Mouse (Mus musculus) spleen, embryonic (tissue): ENCODE data around the gene Rint1.
"Not testable (repeated sequence)": the region's sequence is repeated elsewhere in the genome, so short reads cannot be mapped to it uniquely, and the experiment has no call there.

Source experiments
- CTCF ChIA-PET: fragments of 350-600 bp; sonication (Branson Sonifier 250); formaldehyde crosslinking; loops from one replicate; lab custom pipeline; 2022; lab: Charles Lee

The Rint1 gene

DNA sequence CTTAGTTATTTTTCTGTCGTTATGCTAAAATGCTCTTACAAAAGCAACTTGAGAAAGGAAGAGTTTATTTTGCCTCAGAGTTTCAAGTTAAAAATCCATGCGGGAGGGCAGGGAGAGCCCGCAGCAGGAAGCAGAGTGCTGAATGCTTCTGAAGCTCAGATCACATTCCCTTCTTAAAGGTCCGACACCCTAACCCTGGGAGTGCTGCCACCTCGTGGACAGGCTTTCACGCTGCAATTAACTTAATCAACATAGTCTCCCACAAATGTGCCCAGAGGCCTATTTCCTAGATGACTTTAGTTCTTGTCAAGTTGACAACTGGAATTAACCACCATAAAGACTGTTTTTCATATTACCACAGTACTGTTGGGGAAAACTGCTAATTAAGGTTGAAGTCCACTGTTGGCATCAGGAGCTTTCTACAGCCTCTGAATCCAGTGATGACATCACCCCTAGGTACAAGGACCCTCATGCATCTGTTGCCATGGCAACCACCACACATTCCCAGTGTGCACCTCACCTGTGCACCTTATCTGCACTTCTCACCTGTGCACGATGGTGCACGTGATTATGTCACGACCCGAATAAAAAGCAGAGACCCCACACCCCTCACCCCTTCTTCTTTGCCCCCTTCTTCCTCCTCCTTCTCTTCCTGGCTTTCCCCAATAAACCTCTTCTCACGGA lies 39.0 kb downstream of the Rint1 start:
- CTCF ChIA-PET = interaction anchor here (0.6 to 0.7 kb wide), 2 partner anchors 107 to 452 kb away, joined by 3 to 7 read pairs; no protein-coding TSS in a partner anchor

DNA sequence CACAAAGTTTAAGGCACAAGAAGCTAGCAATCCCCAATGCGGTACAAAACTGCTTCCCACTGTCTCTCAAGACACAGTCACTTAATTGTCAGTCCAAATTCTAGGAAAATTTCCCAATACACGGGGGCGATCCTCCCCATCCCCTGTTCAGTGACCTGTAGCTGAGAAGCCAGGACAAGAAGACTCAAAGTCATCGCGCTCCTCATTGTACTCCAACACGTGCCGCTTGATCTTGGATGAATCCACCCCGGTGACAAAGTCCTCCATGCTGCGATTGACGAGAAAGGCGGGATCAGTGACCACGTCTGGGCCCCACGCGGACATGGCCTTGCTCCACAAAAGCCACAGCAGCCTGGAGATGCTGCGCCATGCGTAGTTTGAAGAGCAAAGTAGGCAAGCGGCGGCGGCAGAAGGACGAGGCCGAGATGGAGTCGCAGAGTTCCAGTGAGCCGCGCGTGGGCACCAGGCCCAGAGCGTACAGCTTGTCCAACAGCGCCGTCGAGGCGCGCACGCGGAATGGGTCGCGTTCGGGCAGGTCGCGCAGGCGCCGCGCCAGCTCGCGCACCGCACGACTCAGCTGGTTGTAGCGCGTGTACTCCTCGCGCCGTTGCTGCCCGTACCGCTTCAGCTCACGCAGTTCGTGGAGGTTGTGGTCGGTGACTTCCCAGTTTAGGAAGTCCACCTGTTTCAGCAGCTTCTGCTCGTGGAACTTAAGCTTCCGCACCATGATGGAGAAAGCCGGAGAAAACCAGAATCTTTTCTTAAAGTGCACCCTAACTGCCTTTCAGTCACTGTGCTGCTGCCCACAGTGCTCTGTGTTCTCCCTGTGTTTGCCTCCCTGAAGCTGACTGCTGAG lies 43.6 kb downstream of the Rint1 start:
- CTCF ChIA-PET = no interaction called here

GRCm38 (mm10) chr5:23835691-23836090 lies 48.2 kb downstream of the Rint1 start:
- CTCF ChIA-PET = not testable (repeated sequence)

DNA sequence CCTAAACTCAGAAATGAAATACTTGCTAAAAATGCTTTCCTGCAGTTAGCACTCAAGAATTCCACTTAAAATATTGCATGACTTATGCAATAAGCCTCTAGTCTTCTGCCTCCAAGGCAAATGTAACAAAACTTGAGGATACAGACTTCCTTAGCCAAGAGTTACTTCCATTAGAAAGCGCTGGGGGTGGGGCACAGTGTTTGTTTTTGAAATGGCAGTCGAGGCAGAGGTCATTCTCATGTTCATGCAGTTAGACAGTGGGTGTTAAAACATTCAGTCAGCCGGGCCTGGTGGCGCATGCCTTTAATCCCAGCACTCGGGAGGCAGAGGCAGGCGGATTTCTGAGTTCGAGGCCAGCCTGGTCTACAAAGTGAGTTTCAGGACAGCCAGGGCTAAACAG lies 50.6 kb downstream of the Rint1 start:
- CTCF ChIA-PET = no interaction called here

- CTCF ChIA-PET = no interaction called here
These were observed 56.4 kb downstream of the Rint1 start, which contains the start of gene Tomm7 for GRCm38 (mm10) chr5:23843674-23844530. TSS of gene Tomm7 (minus strand) at chr5:23844161.

GRCm38 (mm10) chr5:23844531-23844841 lies 57.0 kb downstream of the Rint1 start:
- CTCF ChIA-PET = no interaction called here

DNA sequence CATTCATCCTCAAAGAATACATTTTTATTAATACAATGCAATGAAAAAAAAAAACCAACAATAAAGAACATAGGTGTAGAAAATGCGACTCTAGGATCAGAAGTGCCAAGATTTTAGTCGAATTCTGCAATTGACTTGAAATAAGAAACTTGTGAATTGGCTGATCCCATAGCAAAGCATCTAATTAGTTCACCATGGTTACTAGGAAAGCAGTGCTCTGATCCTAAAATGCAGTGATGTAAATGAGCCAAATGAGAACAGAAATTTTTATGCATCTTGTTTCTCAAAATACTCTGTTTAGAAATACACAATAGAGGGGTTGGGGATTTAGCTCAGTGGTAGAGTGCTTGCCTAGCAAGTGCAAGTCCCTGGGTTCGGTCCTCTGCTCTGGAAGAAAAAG lies 57.6 kb downstream of the Rint1 start:
- CTCF ChIA-PET = no interaction called here

DNA sequence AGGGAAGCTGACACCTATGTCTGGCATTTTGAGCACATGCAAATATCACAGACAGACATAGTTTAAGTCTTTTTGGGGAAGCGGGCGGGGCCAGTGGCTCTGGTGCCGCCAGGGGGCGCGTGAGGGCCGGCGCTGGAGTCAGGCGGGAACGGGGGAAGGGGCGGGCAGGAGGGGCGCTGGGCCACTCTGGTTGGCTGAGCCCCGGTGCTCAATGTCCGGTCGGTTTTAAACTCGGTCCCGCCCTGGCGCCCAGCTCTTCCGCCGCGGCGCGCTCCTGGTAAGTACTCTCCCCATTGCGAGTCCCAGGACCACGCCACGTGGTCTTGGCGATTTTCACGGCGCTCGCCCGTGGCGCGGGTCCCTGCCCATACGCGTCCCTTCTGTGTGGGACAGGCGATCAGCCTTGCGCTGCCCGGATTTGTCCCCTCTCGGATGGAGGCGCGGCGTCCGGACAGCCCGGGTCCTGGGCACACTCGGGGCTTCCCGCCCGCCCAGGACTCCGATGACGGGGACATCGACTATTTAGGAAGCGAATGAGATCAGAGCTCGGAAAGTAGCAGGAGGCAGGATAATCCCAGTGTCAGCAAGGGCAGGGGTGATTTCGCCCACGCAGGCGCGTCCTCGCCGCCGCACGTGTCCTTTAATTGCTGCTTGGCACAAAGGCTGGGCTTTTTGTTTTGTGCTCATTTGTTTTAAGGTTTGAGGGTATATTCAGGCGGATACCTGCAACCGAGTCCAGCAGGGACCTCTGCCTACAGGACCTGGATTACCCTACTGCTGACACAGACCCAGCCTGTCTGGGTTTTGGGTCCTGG lies 63.0 kb downstream of the Rint1 start:
- CTCF ChIA-PET = interaction anchor here (0.7 kb wide), 1 partner anchor 52 kb away, joined by 4 read pairs; no protein-coding TSS in a partner anchor

GRCm38 (mm10) chr5:23851160-23851555 lies 63.6 kb downstream of the Rint1 start:
- CTCF ChIA-PET = not testable (repeated sequence)

- CTCF ChIA-PET = not testable (repeated sequence)
These were observed 65.4 kb downstream of the Rint1 start for GRCm38 (mm10) chr5:23852916-23853315.

DNA sequence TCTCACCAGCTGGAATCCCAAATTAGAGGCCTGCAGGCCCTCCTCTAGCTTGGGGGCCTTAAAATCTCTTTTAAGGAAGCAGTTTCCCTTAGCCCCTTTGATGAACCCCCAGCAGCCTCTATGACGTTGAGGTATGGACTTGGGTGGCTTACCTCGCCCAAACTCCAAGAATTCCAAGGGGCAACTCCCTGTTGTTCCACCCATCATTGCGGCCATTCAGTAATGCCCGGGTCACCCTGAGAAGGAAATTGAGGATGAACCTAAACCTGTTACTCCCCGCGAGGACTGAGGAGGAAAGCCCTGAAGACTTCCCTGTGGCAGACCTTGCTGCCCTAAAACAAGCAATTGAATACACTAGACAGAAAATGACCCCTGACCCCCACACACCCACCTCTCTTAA lies 68.0 kb downstream of the Rint1 start:
- CTCF ChIA-PET = no interaction called here

GRCm38 (mm10) chr5:23856164-23856563 lies 68.7 kb downstream of the Rint1 start:
- CTCF ChIA-PET = interaction anchor here (0.6 kb wide), 1 partner anchor 120 kb away, joined by 30 read pairs; no protein-coding TSS in a partner anchor

GRCm38 (mm10) chr5:23857189-23857588 lies 69.7 kb downstream of the Rint1 start:
- CTCF ChIA-PET = no interaction called here

- CTCF ChIA-PET = no interaction called here
These were observed 70.5 kb downstream of the Rint1 start for GRCm38 (mm10) chr5:23858001-23858400.

GRCm38 (mm10) chr5:23858643-23859042 lies 71.1 kb downstream of the Rint1 start:
- CTCF ChIA-PET = no interaction called here

DNA sequence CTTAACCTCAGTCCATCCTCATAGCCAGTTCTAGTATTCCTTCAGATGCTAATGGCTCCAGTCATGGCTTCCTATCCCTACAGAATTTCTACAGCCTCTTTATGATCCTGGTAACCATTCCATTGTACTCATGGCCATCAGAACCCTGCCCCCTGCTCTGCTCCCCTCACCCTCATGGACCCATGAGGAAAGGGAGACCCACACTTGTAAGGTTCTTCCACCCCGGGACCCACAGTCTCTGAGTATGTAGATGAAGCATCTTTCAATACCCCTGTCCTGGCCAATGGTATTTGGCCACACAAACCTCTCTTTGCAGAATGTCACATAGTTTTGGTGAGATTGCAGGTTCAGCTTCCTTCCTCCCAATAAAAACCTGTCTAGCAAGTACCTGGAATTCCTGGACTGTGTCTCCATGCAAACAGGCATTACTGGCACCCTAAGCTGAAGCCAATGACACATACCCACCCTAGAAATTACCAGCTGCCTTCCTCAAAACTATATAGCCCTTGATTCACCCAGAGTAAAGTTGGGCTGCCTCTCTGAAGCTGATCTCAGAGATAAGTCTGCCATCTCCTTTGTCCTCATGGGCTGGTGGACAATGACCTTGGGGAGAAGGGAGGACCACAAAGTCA lies 71.7 kb downstream of the Rint1 start:
- CTCF ChIA-PET = no interaction called here

- CTCF ChIA-PET = no interaction called here
These were observed 72.4 kb downstream of the Rint1 start for GRCm38 (mm10) chr5:23859896-23860295.

DNA sequence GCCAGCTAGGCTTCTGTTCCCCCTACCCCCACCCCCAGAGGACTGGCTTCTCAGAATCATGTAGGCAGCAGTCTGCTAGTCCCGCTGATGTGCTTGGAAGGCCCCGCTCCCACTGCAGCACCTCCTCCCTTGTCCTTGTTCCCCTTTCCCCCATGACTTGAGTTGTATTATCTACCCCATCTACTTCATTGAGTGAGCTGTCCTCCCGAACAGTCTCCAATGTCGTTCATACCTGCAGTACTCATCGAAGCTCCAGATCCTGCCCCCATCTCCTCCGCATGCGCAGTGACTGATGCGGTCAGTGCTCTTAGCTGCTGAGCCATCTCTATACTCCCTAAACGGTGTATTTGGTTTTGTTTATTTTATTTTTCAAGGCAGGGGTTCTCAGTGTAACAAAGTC lies 74.2 kb downstream of the Rint1 start:
- CTCF ChIA-PET = no interaction called here

- CTCF ChIA-PET = no interaction called here
These were observed 74.8 kb downstream of the Rint1 start for GRCm38 (mm10) chr5:23862291-23862690.

DNA sequence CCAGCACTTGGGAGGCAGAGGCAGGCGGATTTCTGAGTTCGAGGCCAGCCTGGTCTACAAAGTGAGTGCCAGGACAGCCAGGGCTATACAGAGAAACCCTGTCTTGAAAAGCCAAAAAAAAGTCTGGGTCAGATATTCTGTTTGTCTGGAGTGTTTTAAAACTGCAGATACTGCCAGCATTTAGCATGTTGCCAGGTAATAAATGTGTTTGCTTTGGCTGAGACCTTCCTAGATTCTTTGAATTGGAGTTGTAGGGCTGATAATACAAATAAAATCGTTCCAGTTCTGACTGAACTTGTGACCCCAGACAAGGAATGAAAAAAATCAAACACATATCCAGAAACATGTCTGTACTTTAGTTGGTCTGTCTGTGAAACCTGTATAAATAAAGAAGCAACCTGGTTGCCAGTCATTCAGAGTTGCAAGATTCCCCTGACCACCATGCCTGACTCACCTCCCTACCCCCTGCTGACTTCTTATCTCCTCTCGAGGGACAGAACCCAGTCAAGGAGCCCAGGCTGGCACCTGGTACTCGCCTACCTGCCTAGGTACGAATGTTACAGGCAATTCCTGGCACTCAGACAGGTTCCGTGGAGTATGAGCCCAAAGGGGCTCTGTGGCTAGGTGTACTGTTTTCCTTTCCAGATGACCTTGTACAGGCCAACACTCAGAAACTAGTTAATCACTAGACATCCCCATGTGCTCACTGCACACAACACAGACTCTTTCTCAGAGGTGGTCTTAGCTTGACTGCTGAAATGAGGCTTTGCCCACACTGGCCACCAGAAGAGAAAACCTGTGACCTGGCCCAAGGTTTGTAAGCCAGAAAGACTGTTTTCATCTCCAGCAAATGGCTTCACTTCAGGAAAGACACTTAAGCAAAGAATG lies 75.9 kb downstream of the Rint1 start:
- CTCF ChIA-PET = no interaction called here
